Mouse (Mus musculus): ENCODE measurements around the gene Zbtb44. TPM values are rescaled to one million over a fixed set of nuclear protein-coding genes. Genes with fewer than 3 reads are reported as not detected.

Gene Zbtb44
- total and polyA plus RNA-seq, 2 experiments from 2014 or later, result 5.4 to 30.1 TPM

DNA sequence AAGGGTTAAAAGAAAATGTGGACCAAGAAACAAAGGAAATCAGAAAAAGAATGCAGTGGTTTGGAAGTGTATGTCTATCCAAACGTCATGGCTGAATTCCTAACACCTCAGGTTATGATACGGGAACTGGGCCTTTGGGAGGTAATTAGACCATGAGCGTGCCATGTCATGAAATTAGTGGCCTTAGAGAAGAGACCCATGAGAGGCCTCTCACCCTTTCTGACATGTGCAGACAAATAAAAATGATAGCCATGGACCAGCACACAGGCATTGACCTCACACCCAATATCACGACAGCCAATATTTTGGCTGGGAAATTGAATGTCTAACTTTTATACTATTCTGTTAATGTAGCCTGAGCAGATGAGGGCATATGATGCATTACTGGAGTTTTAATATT, 27.9 kb upstream of the Zbtb44 start:
- TF ChIP-seq CTCF (IDR thresholded peaks at IDR 0.05; ENCODE audit: low read depth), result no peak
- no peak for TF ChIP-seq EP300 (IDR thresholded peaks at IDR 0.05; ENCODE audit: low read depth)
- Histone ChIP-seq H3K27me3 (ENCODE audit: control insufficient read depth, insufficient read depth, low read length) (no peaks in the 10 kb centered on the region), H3K9ac (replicated peaks; ENCODE audit: low read depth, low read length) (no peak overlapping the region), H3K27ac (ENCODE audit: low read depth) (no peak overlapping the region), H3K4me1 (ENCODE audit: control insufficient read depth, insufficient read depth) (peaks cover 6% of the 10 kb centered on the region; the same call in 1 of the 2 replicates), H3K36me3 (replicated peaks; ENCODE audit: control insufficient read depth, insufficient read depth, low read length) (no peaks in the 10 kb centered on the region), H3K4me3 (ENCODE audit: low read depth, low read length) (no peak overlapping the region), H3K9me3 (replicated peaks; ENCODE audit: control insufficient read depth, low read length) (no peaks in the 10 kb centered on the region), H3K4me2 (ENCODE audit: low read depth, low read length) (no peak overlapping the region)
- 73% methylated on average over 4 of the region's 4 CpGs for WGBS
- ATAC-seq (ENCODE audit: insufficient read depth, low read depth) (no peak), DNase-seq (ENCODE audit: low spot score) (no peak)

DNA sequence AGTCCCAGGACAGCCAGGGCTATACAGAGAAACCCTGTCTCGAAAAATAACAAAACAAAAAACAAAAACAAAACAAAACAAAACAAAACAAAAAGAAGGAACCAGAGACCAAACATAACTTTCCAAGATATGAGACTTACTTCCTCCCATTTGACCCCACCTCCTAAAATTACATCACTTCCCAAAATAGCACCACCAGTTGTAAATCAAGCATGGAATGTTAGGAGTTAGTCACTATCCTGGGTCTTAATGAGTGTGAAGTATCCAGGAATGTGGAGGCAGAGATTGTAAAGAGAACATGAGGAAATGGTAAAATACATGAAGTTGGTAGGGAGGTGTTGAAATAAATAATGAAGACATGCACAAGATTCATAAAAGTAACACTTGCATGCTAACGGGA, 21.1 kb upstream of the Zbtb44 start:
- no peak for ATAC-seq (ENCODE audit: insufficient read depth, low read depth)
- WGBS, result 76% methylated on average over 2 of the region's 2 CpGs
- no peak for DNase-seq (ENCODE audit: low spot score)

DNA sequence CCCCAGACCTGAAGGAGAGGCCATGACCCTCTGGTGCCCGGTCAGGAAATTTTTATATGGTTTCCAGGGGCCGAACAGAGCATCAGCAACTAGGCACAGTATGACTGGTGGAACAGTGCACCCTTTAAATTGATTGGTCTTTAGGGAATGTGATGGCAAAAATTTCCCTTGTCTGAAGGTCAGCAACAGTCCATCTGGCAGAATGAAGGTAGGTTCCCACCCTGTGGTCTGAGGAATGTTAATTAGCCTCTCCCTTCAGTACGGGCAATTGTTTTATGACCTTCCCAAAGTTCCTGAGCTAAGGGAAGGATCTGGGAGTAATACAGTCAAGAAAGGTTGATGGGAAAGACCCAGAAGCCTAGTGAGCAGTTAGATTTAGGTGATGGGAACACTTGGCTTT, 20.4 kb upstream of the Zbtb44 start:
- Histone ChIP-seq H3K9me3 (replicated peaks; ENCODE audit: control insufficient read depth, low read length) (no peaks in the 10 kb centered on the region), H3K27ac (ENCODE audit: low read depth) (no peak overlapping the region), H3K4me1 (ENCODE audit: control insufficient read depth, insufficient read depth) (peaks cover 6% of the 10 kb centered on the region; the same call in 1 of the 2 replicates), H3K36me3 (replicated peaks; ENCODE audit: control insufficient read depth, insufficient read depth, low read length) (no peaks in the 10 kb centered on the region), H3K27me3 (ENCODE audit: control insufficient read depth, insufficient read depth, low read length) (no peaks in the 10 kb centered on the region), H3K9ac (replicated peaks; ENCODE audit: low read depth, low read length) (no peak overlapping the region), H3K4me3 (ENCODE audit: low read depth, low read length) (no peak overlapping the region), H3K4me2 (ENCODE audit: low read depth, low read length) (no peak overlapping the region)
- no peak for TF ChIP-seq CTCF (IDR thresholded peaks at IDR 0.05; ENCODE audit: low read depth)
- no peak for TF ChIP-seq EP300 (IDR thresholded peaks at IDR 0.05; ENCODE audit: low read depth)
- 68% methylated on average over 3 of the region's 3 CpGs for WGBS
- no peak for ATAC-seq (ENCODE audit: insufficient read depth, low read depth)
- DNase-seq (ENCODE audit: low spot score), result no peak

More for the DNA sequence above, 21.1 kb upstream of the Zbtb44 start:
- no peak overlapping the region for H3K4me3 ChIP-seq (ENCODE audit: low read depth, low read length)
- TF ChIP-seq EP300 (IDR thresholded peaks at IDR 0.05; ENCODE audit: low read depth) (no peak), CTCF (IDR thresholded peaks at IDR 0.05; ENCODE audit: low read depth) (no peak)
- no peak overlapping the region for H3K9ac ChIP-seq (replicated peaks; ENCODE audit: low read depth, low read length)
- H3K9me3 ChIP-seq (replicated peaks; ENCODE audit: control insufficient read depth, low read length), result no peaks in the 10 kb centered on the region
- no peaks in the 10 kb centered on the region for H3K27me3 ChIP-seq (ENCODE audit: control insufficient read depth, insufficient read depth, low read length)
- H3K4me1 ChIP-seq (ENCODE audit: control insufficient read depth, insufficient read depth), result peaks cover 6% of the 10 kb centered on the region; the same call in 1 of the 2 replicates
- H3K27ac ChIP-seq (ENCODE audit: low read depth), result no peak overlapping the region
- no peak overlapping the region for H3K4me2 ChIP-seq (ENCODE audit: low read depth, low read length)
- no peaks in the 10 kb centered on the region for H3K36me3 ChIP-seq (replicated peaks; ENCODE audit: control insufficient read depth, insufficient read depth, low read length)

DNA sequence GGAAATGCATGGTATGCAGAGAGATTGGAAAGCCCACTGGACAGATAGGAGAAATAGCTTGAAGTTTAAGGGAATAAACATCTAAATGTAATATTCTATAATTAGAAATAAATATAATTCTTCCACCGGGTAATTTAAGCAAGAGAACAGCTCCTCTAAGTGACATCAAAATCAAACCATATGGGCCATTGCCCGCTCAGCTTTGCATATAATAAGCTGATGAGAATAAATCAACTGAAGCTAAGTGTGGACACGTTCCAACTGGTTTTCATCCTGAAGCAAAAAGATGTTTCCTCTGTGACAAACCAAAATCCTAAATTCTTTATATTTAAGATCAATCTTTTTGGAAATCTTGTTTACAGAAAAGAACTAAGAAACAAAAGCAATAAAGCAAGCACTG, 19.7 kb upstream of the Zbtb44 start:
- H3K4me2 ChIP-seq (ENCODE audit: low read depth, low read length), result no peak overlapping the region
- 66% methylated on average over 3 of the region's 3 CpGs for WGBS
- H3K9me3 ChIP-seq (replicated peaks; ENCODE audit: control insufficient read depth, low read length), result no peaks in the 10 kb centered on the region
- DNase-seq (ENCODE audit: low spot score) (no peak), ATAC-seq (ENCODE audit: insufficient read depth, low read depth) (no peak)
- H3K27me3 ChIP-seq (ENCODE audit: control insufficient read depth, insufficient read depth, low read length), result no peaks in the 10 kb centered on the region
- peaks cover 6% of the 10 kb centered on the region; the same call in 1 of the 2 replicates for H3K4me1 ChIP-seq (ENCODE audit: control insufficient read depth, insufficient read depth)
- no peak overlapping the region for H3K27ac ChIP-seq (ENCODE audit: low read depth)
- no peak overlapping the region for H3K4me3 ChIP-seq (ENCODE audit: low read depth, low read length)
- TF ChIP-seq EP300 (IDR thresholded peaks at IDR 0.05; ENCODE audit: low read depth) (no peak), CTCF (IDR thresholded peaks at IDR 0.05; ENCODE audit: low read depth) (no peak)
- no peaks in the 10 kb centered on the region for H3K36me3 ChIP-seq (replicated peaks; ENCODE audit: control insufficient read depth, insufficient read depth, low read length)
- H3K9ac ChIP-seq (replicated peaks; ENCODE audit: low read depth, low read length), result no peak overlapping the region

DNA sequence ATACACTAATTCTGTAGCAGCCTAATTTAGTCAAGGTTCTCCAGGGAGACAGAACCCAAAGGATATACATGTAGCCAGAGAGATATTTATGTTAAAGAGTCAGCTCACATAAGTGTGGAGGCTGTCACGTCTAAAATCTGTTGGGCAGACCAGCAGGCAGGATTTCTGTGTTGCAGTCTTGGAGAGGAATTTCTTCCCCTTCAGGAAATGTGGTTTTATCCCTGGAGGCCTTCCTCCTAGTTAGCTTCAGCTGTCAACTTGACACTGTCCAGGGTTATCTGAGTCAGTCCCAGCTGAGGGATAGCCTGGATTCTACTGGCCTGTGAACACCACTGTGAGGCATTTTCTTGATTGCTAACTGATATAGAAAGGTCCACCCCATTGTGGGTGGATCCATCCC, 18.9 kb upstream of the Zbtb44 start:
- peaks cover 6% of the 10 kb centered on the region; the same call in 1 of the 2 replicates for H3K4me1 ChIP-seq (ENCODE audit: control insufficient read depth, insufficient read depth)
- 6% methylated on average over 1 of the region's 1 CpGs for WGBS
- no peak overlapping the region for H3K27ac ChIP-seq (ENCODE audit: low read depth)
- no peak for TF ChIP-seq CTCF (IDR thresholded peaks at IDR 0.05; ENCODE audit: low read depth)
- TF ChIP-seq EP300 (IDR thresholded peaks at IDR 0.05; ENCODE audit: low read depth), result no peak
- H3K9ac ChIP-seq (replicated peaks; ENCODE audit: low read depth, low read length), result no peak overlapping the region
- no peak overlapping the region for H3K4me2 ChIP-seq (ENCODE audit: low read depth, low read length)
- no peak for DNase-seq (ENCODE audit: low spot score)
- no peak overlapping the region for H3K4me3 ChIP-seq (ENCODE audit: low read depth, low read length)
- ATAC-seq (ENCODE audit: insufficient read depth, low read depth), result peak; percentile 68
- no peaks in the 10 kb centered on the region for H3K27me3 ChIP-seq (ENCODE audit: control insufficient read depth, insufficient read depth, low read length)
- H3K36me3 ChIP-seq (replicated peaks; ENCODE audit: control insufficient read depth, insufficient read depth, low read length), result no peaks in the 10 kb centered on the region
- H3K9me3 ChIP-seq (replicated peaks; ENCODE audit: control insufficient read depth, low read length), result no peaks in the 10 kb centered on the region

DNA sequence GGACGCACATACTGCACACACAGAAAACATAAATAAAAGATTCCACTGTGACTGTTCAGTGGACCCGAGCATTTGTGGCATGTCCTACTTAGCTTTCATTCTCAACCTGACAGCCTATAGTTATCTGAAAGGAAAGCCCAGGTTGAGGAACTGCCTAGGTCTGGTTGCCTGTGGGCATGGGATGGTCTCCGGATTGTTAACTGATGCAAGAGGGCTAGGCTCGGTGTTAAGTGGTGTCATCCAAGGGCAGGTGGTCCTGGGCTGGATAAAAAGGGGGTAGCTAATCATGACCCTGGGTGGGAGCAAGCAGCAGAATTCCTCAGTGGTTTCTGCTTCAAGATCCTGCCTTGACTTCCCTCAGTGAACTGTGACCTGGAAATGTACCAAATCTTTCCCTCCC, 17.8 kb upstream of the Zbtb44 start:
- no peak overlapping the region for H3K27ac ChIP-seq (ENCODE audit: low read depth)
- H3K27me3 ChIP-seq (ENCODE audit: control insufficient read depth, insufficient read depth, low read length), result no peaks in the 10 kb centered on the region
- no peak overlapping the region for H3K4me2 ChIP-seq (ENCODE audit: low read depth, low read length)
- no peak overlapping the region for H3K9ac ChIP-seq (replicated peaks; ENCODE audit: low read depth, low read length)
- no peak overlapping the region for H3K4me3 ChIP-seq (ENCODE audit: low read depth, low read length)
- ATAC-seq (ENCODE audit: insufficient read depth, low read depth), result no peak
- H3K36me3 ChIP-seq (replicated peaks; ENCODE audit: control insufficient read depth, insufficient read depth, low read length), result no peaks in the 10 kb centered on the region
- H3K9me3 ChIP-seq (replicated peaks; ENCODE audit: control insufficient read depth, low read length), result no peaks in the 10 kb centered on the region
- peaks cover 6% of the 10 kb centered on the region; the same call in 1 of the 2 replicates for H3K4me1 ChIP-seq (ENCODE audit: control insufficient read depth, insufficient read depth)
- WGBS, result 77% methylated on average over 4 of the region's 4 CpGs
- no peak for DNase-seq (ENCODE audit: low spot score)
- no peak for TF ChIP-seq EP300 (IDR thresholded peaks at IDR 0.05; ENCODE audit: low read depth)
- TF ChIP-seq CTCF (IDR thresholded peaks at IDR 0.05; ENCODE audit: low read depth), result no peak
